8 mouse cellular contexts compared by ENCODE assay signal in genomic region chr2:37703230-37703954, GRCm38 (mm10). TPM values are rescaled to one million over a fixed set of nuclear protein-coding genes. Genes with fewer than 3 reads are reported as not detected.
DNase-seq lines count a peak whose midpoint lies in the region; ATAC-seq and TF ChIP-seq lines count a peak whose summit lies in the region.

Gene Strbp, minus strand, starts transcription at chr2:37703859.

- peak; percentile 92 for DNase-seq in MEL (ENCODE audit: low read depth, low spot score)
- peak; percentile 95 to 100 for DNase-seq in cerebellum, adult 18-20 months
- peak; percentile 93 to 94 for DNase-seq in heart, postnatal 36 days
- DNase-seq in layer of hippocampus, adult 2 months (ENCODE audit: low spot score in 2 of 2): peak; percentile 92 to 94
- peak; percentile 91 for DNase-seq in lung, adult 2 months
- DNase-seq in testis, postnatal 10 days (ENCODE audit: low spot score): peak; percentile 98

- peak within 1 kb of the TSS; percentile 38; the same call in 1 of the 2 replicates for H3K27ac ChIP-seq in MEL (ENCODE audit: control insufficient read depth, low read depth, low read length)
- H3K27ac ChIP-seq in forebrain, embryonic 16.5 days (ENCODE audit: low read length): peak within 1 kb of the TSS; percentile 98
- H3K27ac ChIP-seq in layer of hippocampus, adult 2 months: peak within 1 kb of the TSS; percentile 98
- H3K27ac ChIP-seq in neural tube, embryonic 15.5 days (replicated peaks): peak within 1 kb of the TSS; percentile 99

- TF ChIP-seq RAD21 in MEL (IDR thresholded peaks at IDR 0.05; ENCODE audit: low read depth, low read length): no peak

- peaks cover 4 to 6% of the 10 kb centered on the region in 2 experiments for H3K27me3 ChIP-seq in MEL (ENCODE audit: control insufficient read depth in 1 of 2, insufficient read depth in 2 of 2, low read length in 2 of 2)
- no peaks in the 10 kb centered on the region for H3K27me3 ChIP-seq in forebrain, embryonic 16.5 days (replicated peaks; ENCODE audit: control insufficient read depth, insufficient read depth, low read length)
- H3K27me3 ChIP-seq in neural tube, embryonic 15.5 days (replicated peaks): no peaks in the 10 kb centered on the region

- TF ChIP-seq POLR2A in MEL (IDR thresholded peaks at IDR 0.05; ENCODE audit: control insufficient read depth in 1 of 2, insufficient read depth in 1 of 2, low read depth in 1 of 2, low read length in 2 of 2, poor library complexity in 1 of 2): peak; percentile 50 to 60; a peak in 2 of 4 replicates
- no peak for TF ChIP-seq POLR2A in lung, adult 2 months (IDR thresholded peaks at IDR 0.05; ENCODE audit: borderline replicate concordance, extremely low read depth, low read depth, low read length)

- H3K9me3 ChIP-seq in MEL (replicated peaks; ENCODE audit: insufficient read depth, low read length): no peaks in the 10 kb centered on the region
- no peaks in the 10 kb centered on the region for H3K9me3 ChIP-seq in forebrain, embryonic 16.5 days (ENCODE audit: control insufficient read depth, low read length)
- H3K9me3 ChIP-seq in neural tube, embryonic 15.5 days (replicated peaks): no peaks in the 10 kb centered on the region

- TF ChIP-seq CTCF in MEL (IDR thresholded peaks at IDR 0.05 in 2 of 3, conservative IDR thresholded peaks at IDR 0.05 in 1 of 3; ENCODE audit: control insufficient read depth in 1 of 3, insufficient read depth in 1 of 3, low read depth in 2 of 3, low read length in 3 of 3, poor library complexity in 1 of 3, severe bottlenecking in 1 of 3): peak in 1 of 3 experiments; percentile 22; a peak in 1 of 6 replicates
- no peak for TF ChIP-seq CTCF in layer of hippocampus, adult 2 months (conservative IDR thresholded peaks at IDR 0.05)
- TF ChIP-seq CTCF in lung, adult 2 months (IDR thresholded peaks at IDR 0.05; ENCODE audit: insufficient read depth, low read length): no peak

- H3K9ac ChIP-seq in MEL (ENCODE audit: control insufficient read depth, low read depth, low read length, poor library complexity, severe bottlenecking): peak within 1 kb of the TSS; percentile 97
- peak within 1 kb of the TSS; percentile 98 for H3K9ac ChIP-seq in forebrain, embryonic 16.5 days (replicated peaks; ENCODE audit: low read depth, low read length)
- H3K9ac ChIP-seq in neural tube, embryonic 15.5 days (replicated peaks): peak within 1 kb of the TSS; percentile 96

- ATAC-seq in forebrain, embryonic 16.5 days: peak; percentile 89
- ATAC-seq in neural tube, embryonic 15.5 days (ENCODE audit: low FRiP score): peak; percentile 92

- 0% methylated on average over 69 of the region's 98 CpGs for WGBS in forebrain, embryonic 16.5 days
- WGBS in lung, adult 2 months: under 1% methylated on average over 93 of the region's 98 CpGs
- under 1% methylated on average over 73 of the region's 98 CpGs for WGBS in neural tube, embryonic 15.5 days

- intact Hi-C loops in heart, postnatal 36 days (cut with DNase I): loop anchor here (2.0 kb wide), 1 partner anchor 67 kb away; no protein-coding TSS in a partner anchor

- peak within 1 kb of the TSS; percentile 95 to 97 for H3K4me3 ChIP-seq in MEL (ENCODE audit: control insufficient read depth in 1 of 2, insufficient read depth in 1 of 2, low read depth in 2 of 2, low read length in 2 of 2)
- H3K4me3 ChIP-seq in forebrain, embryonic 16.5 days (replicated peaks; ENCODE audit: low read length): peak within 1 kb of the TSS; percentile 99
- peak within 1 kb of the TSS; percentile 100 for H3K4me3 ChIP-seq in layer of hippocampus, adult 2 months
- H3K4me3 ChIP-seq in lung, adult 2 months (replicated peaks; ENCODE audit: extremely low read depth, low read depth, low read length): peak within 1 kb of the TSS; percentile 81
- peak within 1 kb of the TSS; percentile 93 for H3K4me3 ChIP-seq in neural tube, embryonic 15.5 days (replicated peaks)

- peaks cover 0 to 3% of the 10 kb centered on the region in 2 experiments; a peak in 2 of 4 replicates for H3K36me3 ChIP-seq in MEL (ENCODE audit: control insufficient read depth in 1 of 2, insufficient read depth in 2 of 2, low read length in 2 of 2)
- no peaks in the 10 kb centered on the region for H3K36me3 ChIP-seq in forebrain, embryonic 16.5 days (ENCODE audit: control insufficient read depth, insufficient read depth)
- no peaks in the 10 kb centered on the region for H3K36me3 ChIP-seq in neural tube, embryonic 15.5 days

- peaks cover 2 to 7% of the 10 kb centered on the region in 2 experiments; a peak in 3 of 4 replicates for H3K4me1 ChIP-seq in MEL (ENCODE audit: control insufficient read depth in 1 of 2, insufficient read depth in 2 of 2, low read length in 2 of 2)
- H3K4me1 ChIP-seq in forebrain, embryonic 16.5 days (replicated peaks; ENCODE audit: control insufficient read depth, insufficient read depth, low read length): peaks cover 24% of the 10 kb centered on the region
- no peaks in the 10 kb centered on the region; the same call in 1 of the 2 replicates for H3K4me1 ChIP-seq in lung, adult 2 months (ENCODE audit: control insufficient read depth, insufficient read depth, low read length)
- peaks cover 24% of the 10 kb centered on the region for H3K4me1 ChIP-seq in neural tube, embryonic 15.5 days

- no peak for TF ChIP-seq EP300 in MEL (IDR thresholded peaks at IDR 0.05; ENCODE audit: low read depth in 1 of 2, low read length in 2 of 2)

- H3K4me2 ChIP-seq in forebrain, embryonic 16.5 days (ENCODE audit: low read length): peak within 1 kb of the TSS; percentile 79
- peak within 1 kb of the TSS; percentile 76 for H3K4me2 ChIP-seq in neural tube, embryonic 15.5 days

- peaks cover 20% of the 10 kb centered on the region for H3K79me2 ChIP-seq in MEL (ENCODE audit: control insufficient read depth, insufficient read depth, low read length, poor library complexity)

TF ChIP-seq in MEL, 35 proteins besides CTCF, POLR2A, EP300 and RAD21:
- TF ChIP-seq NRF1 (IDR thresholded peaks at IDR 0.05; ENCODE audit: insufficient read depth, low read depth, low read length, poor library complexity, severe bottlenecking) (peak; percentile 54; the same call in 1 of the 2 replicates), NELFE (IDR thresholded peaks at IDR 0.05; ENCODE audit: low read depth, low read length) (0 out of 2 replicates have a peak, but pooled peaks have one; percentile 3), GATA1 (IDR thresholded peaks at IDR 0.05; ENCODE audit: low read depth, low read length) (no peak), USF2 (IDR thresholded peaks at IDR 0.05; ENCODE audit: borderline replicate concordance in 1 of 2, insufficient read depth in 1 of 2, low read depth in 1 of 2, low read length in 2 of 2) (peak in 1 of 2 experiments; percentile 67; a peak in 3 of 4 replicates), USF1 (IDR thresholded peaks at IDR 0.05; ENCODE audit: low read depth, low read length) (peak; percentile 95), ZKSCAN1 (IDR thresholded peaks at IDR 0.05; ENCODE audit: low read depth, low read length) (no peak)

RNA-seq across cellular contexts. Expression of gene Strbp, which starts in this region (rescaled TPM):
- 30.6 and 38.8 TPM in 2 replicates for total RNA-seq in MEL (2012; rRNA removed)
- 100 to 1,000 TPM in 1 of 2 experiments, 10 to 100 TPM in 1; 59.8 to 123 TPM for polyA plus RNA-seq in MEL (2012; ENCODE audit: insufficient read depth in 1 of 2, insufficient read length in 2 of 2, low read depth in 1 of 2, low replicate concordance in 2 of 2, missing spikeins in 1 of 2)
- polyA plus RNA-seq in forebrain, embryonic 16.5 days (2015; fragmentation: Nextera tagmentation; extraction: Ambion mirVana): 111 and 113 TPM in 2 replicates
- total RNA-seq in heart, postnatal 36 days (2021): 10 to 100 TPM; 19.3 to 21.2 TPM
- 100 to 1,000 TPM; 174 to 175 TPM for total RNA-seq in layer of hippocampus, adult 2 months (2021)
- polyA plus RNA-seq in lung, adult 2 months (2012; rRNA removed): 2.4 and 4.0 TPM in 2 replicates
- 87.0 and 98.3 TPM in 2 replicates for polyA plus RNA-seq in neural tube, embryonic 15.5 days (2015; fragmentation: Nextera tagmentation; extraction: Ambion mirVana)

Comparison
In these comparisons a context has a peak if more than half of its experiments do, and no peak if none do; other contexts are left out.
1. Peak in every context shown above with its lines: DNase-seq, ATAC-seq, H3K4me3 ChIP-seq and H3K27ac ChIP-seq.
2. RNA of gene Strbp (polyA plus RNA-seq): 59.8 to 123 TPM in MEL, 111 to 113 TPM in forebrain, embryonic 16.5 days and 87.0 to 98.3 TPM in neural tube, embryonic 15.5 days; 2.4 to 4.0 TPM in lung, adult 2 months; every median in the first group is over 10 times any median in the second.
3. H3K27ac ChIP-seq: peak in every context shown above with its lines; median percentile 99 in neural tube, embryonic 15.5 days; 98 in forebrain, embryonic 16.5 days; 98 in layer of hippocampus, adult 2 months; 38 in MEL.